Mouse (Mus musculus) thymus, adult 18-20 months (tissue): ENCODE measurements around the gene Zfp819.

Source experiments
- DNase-seq, 2 experiments: peaks; one replicate each; pipeline ENCODE4 v3.0.0; 2022; ENCODE audit warnings: mixed read lengths in 2 of 2

Zfp819 gene

DNA sequence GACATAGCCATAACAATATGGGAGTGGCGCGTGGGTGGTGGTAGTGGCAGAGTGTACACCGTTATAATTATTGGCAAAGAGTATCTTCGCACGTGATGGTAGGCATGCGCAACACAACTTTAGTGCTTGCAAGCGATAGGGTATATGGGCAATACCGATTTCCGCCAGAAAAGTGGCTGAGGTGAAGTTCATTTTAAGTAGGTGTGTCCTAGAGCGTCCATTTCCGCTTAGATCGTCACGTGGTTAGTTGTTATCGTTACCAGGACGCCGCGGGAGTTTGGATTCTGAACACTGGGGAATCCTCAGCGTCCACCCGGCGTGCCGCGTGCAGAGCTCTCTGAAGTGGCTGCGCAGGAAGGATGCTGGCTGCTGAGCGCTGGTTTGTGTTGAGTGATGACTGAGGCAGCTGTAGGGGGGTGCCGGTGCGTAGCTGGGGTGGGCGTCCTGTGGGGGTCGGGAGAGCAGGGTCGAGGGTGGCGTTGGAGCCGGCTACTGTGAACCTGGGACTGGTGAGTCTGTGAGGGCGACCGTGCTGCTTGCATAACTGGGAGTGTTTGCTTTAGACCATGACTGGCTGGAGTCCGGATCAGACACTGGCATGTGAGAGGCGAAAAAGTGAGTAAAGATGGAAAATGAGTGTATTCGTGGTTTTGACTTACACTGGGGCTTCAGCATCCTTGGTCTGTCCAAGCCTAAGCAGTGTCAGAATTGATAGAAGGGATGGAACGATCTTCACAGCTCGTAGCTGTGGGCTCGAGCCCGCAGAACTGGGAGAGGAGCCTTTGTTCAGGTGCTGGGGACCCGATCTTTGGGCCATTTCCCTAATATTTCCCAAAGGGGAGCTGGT, at the start of gene Zfp819:
Gene Zfp819 (plus strand): TSS at position 274 of the 847 bp plus-strand sequence.
- DNase-seq: peak; percentile 10 to 11

GRCm38 (mm10) chr7:43562006-43562633, 44.8 kb upstream of the Zfp819 start, which contains the start of gene Zfp658:
TSS of gene Zfp658 (plus strand) at chr7:43562256.
- peak; percentile 54 to 72 for DNase-seq

- DNase-seq: no peak
Measured at GRCm38 (mm10) chr7:43562651-43563070, 44.3 kb upstream of the Zfp819 start.

DNA sequence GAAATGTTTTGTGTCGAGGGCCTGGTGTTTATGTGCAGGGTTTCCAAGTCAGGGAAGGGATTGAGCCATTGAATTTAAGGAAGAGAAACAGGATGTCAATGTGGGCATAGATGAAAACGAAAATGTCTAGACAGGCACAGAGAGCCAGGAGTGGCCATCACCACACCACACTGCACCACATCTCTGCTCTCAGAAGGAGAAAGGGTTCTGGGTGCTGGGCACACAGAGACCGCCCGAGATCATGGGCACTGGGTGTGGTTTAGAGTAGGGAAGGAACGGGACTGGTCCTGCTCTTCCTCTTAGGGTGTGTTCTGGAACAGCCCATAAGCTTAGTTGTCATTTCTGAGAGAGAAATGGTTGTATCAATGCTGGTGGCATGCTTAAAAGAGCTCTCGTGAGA, 43.7 kb upstream of the Zfp819 start:
- DNase-seq: no peak

DNA sequence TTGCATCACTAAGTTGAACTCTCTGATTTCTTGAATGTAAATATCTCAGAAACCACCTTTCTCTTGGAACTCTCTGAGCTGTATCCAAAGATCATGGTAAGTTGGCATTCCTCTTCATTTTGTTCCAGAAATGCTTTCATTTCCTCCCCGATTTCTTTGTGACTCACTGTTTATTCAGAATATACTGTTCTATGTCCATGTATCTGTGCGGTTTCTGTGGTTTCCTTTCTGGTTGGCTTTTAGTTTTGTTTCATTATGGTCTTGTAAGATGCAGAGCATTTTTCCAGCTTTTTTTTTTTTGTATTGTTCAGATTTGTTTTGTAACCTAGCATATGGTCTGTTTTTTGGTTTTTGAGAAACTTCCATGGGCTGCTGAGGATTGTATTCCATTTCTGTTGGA, 35.8 kb upstream of the Zfp819 start:
- no peak for DNase-seq

DNA sequence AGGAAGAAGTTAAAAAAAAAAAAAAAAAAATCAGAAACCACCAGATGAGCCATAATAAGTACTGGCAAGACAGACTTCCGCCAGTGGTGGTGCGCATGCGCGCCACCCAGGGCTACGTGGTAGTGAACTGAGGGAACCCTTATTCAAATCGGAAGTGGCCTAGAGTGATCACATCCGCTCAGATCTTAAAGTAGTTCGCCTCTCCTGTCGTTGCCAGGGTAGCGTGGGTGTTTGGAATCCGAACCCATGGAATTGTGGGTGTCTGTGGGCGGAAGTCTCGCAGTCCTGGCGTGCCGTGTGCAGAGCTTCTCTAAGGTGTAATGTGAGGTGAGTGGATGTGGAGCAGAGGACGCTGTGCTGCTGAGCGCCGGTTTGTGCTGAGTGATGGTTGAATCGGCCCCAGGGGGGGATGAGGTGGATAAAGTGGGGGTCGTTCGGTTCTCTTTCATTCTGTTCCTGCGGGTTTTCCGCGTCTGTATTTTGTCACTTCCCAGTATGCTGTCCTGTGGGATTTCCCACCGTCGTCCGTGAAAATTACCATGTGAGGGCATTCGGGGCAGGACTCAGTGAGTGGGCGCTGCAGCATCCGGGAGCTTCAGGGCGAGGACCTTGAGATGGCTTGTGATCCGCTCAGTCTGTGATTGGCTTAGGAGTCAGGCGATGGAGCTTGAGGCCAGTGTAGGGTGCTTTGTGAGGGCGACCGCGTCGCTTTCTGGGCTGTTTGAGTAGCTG, 27.4 kb upstream of the Zfp819 start, which contains the start of gene Zfp719:
Gene Zfp719 (plus strand): TSS at position 171 of the 732 bp plus-strand sequence.
- DNase-seq: peak; percentile 85 to 94

DNA sequence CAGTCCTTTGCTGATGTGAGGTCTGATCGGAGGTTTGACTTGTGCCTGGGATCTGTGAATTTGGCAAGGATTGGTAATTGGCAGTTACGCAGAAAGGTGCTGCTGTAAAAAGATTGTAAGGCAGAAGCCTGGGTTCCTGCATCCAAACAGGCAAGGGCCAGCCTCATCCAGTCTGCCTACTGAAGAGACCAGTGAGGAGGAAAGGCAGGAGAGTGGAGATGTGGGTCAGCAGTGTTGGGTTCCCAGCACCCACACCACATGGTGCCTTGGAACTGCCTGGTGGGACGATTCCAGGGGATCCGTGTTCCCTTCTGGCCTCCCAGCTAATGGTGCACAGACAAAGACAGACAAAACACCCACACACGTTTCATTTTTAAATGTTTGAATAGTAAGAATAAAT, 26.4 kb upstream of the Zfp819 start:
- DNase-seq: no peak

DNA sequence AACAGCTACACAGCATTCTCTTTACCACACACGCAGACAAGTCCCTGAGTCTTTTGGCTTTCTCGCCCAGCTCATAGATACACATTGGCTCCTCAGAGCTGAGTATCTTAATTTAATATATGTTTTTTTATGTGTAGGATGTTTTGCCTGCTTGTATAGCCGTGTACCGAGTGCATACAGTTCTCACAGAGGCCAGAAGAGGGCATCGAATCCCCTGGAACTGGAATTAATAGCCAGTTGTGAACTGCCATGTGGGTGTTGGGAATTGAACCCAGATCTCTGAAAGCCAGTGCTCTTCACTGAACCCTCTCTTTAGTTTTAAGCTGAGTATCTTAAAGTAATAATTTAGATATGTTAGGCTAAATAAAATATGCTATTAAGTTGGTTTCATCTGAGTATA, 22.2 kb upstream of the Zfp819 start:
- DNase-seq: no peak

DNA sequence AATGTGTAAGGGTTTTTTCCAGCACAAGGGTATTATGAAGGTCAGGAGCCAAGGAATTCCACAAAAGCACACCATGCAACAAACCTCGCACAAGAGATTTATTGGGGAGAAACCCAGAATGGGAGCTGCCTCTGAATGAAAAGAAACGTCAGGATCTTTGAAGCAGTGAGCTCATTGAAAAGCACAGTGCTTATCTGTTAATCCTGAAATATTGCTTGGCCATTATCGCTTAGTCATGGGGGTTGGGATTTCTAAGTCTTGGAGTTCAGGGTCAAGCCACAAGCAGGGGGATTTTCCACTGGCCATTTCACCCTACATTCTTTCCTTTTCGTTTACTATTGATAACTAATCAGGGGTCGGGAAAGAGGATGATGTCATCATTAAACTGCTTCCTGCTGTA, 5.1 kb upstream of the Zfp819 start:
- DNase-seq: no peak

- no peak for DNase-seq
Measured at GRCm38 (mm10) chr7:43607743-43608287, 846 bp downstream of the Zfp819 start.

DNA sequence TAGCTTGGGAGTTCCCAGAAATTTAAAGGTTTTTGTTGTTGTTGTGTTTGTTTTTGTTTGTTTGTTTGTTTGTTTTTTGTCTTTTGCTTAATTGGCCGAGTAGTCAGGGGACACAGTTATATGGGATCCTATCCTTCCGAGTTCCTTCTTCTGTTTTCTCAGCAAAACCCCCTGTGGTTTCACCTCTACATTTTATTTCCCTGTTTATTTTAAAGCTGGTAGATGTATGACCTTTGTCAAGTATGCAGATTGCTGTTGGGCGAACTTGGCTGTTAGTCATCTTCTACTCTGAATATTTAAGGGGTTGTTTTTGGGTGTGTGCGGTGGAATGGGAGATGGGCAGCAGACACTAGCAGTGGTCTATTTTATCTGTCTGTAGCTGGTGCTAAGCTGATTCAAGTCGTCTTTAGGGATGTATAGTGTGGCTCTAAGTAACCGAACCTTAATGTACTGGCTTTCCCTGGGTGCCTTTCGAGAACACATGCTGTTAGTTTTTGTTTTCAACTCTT, 1.4 kb downstream of the Zfp819 start:
- DNase-seq: no peak

DNA sequence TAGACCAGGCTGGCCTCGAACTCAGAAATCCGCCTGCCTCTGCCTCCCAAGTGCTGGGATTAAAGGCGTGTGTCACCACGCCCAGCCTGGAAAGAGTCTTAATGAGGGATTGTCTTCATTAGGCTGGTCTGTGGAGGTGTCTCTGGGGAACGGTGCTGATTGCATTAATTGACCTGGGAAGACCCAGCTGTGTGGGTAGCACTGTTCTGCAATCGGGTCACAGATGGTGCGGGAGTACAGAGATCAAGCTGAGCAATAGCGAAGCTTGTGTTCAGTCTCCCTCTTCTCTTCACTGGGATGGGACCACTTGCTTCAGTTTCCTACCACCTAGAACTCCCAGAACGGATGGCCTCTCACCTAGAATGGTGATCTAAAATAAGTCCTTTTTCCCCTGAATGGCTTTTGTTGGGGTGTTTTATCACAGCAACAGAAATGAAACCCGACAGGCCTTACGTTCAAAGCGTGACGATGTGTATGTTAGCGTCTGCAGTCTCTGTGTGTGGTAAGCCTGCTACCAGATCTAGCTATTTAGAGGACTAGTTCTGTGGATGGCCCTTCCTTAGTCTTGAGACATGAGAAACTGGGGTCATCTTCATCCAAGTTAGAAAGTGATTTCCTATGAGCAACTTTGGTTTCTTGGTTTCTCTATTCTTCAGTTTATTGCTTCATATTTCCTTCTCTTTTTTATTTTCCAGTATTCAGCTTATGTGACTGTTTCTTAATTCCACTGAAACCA, 7.0 kb downstream of the Zfp819 start:
- no peak for DNase-seq

- no peak for DNase-seq
Measured at GRCm38 (mm10) chr7:43622927-43623326, 16.0 kb downstream of the Zfp819 start.

DNA sequence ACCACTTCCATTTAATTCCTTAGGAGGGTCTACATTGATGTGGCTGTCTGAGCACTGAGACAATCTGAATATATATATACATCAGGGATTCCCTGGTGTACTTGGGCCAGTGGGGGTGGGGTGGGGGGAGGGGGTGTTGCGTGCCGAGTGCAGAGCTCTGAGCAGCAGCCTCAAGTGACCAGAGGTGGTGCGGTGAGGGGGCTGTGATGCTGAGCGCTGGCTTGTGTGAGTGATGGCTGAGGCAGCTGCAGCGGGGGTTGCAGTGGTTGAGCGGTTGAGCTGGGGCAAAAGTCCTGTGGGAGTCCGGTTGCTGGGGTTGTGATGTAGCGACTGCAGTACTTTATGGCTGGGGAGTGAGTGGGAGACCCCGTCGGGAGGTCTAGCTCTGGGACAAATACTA, 16.9 kb downstream of the Zfp819 start:
- DNase-seq: no peak

DNA sequence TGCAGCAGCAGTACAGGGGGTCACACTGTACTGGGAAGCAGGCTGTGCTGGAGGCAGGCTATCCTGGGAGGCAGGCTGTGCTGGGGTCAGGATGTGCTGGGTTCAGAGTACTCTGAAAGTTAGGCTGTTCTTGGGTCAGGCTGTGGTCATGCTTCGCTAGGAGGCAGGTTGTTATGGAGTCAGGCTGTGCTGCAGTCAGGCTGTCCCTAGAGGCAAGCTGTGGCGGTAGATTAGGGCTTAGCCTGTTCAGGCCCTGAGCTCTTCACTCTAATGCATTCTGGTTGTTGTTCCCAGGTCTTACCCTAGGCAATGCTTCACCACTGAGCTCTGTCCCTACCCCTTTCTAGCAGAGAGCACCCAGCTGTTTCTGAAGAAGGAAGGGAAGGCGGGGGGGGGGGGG, 18.1 kb downstream of the Zfp819 start:
- DNase-seq: no peak

GRCm38 (mm10) chr7:43625794-43626422, 18.9 kb downstream of the Zfp819 start:
- DNase-seq: no peak

GRCm38 (mm10) chr7:43633940-43634339, 27.0 kb downstream of the Zfp819 start:
- no peak for DNase-seq

DNA sequence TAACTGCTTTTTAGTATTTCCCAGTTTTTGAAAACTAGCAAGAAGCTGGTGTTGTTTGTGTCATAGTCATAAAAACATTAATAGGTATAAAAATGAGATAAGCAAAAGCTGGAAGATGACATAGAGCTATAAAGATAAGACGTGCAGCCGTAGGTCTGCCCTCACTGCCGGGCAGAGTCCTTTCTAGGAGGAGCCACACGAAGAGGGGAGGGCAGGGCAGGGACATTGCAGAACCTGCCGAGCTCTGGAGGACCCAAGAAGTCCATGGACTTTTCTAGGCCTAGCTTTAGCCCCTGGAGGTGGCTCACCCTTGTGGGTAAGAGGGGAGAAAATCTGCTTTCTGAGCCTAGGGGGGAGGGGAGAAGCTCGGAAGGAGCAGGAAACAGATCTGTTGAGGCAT, 27.5 kb downstream of the Zfp819 start, which contains the start of gene Ceacam18:
Gene Ceacam18 (plus strand): TSS at position 208 of the 400 bp plus-strand sequence.
- DNase-seq: no peak

DNA sequence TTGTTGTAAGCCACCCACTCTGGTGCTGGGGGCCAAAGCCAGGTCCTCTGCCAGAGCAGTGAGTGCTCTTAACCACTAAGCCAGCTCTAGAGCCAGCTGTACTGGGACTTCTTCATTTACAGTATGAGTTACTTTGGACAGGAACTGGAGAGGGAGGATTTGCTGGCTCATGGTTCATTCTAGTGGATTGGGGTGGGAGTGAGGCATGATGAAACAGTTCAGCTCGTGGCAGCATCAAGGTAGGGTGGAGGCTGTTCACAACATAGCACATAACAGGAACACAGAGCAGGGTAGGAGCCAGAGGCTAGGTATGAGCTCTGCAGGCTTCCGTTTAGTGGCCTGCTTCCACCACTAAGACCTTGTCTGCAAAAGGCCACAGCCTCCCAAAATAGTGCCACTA, 29.2 kb downstream of the Zfp819 start:
- DNase-seq: no peak

- DNase-seq: no peak
Measured at GRCm38 (mm10) chr7:43637118-43637517, 30.1 kb downstream of the Zfp819 start.

- no peak for DNase-seq
Measured at GRCm38 (mm10) chr7:43642587-43642986, 35.6 kb downstream of the Zfp819 start.
